Mouse (Mus musculus) bone marrow, adult 2 months (tissue): ENCODE results near the gene Sbds.

Experiments
- CTCF ChIP-seq: fragments of 200-500 bp; IDR thresholded peaks from 2 replicates; pipeline ENCODE4 v1.5.1; 2011; ENCODE audit warnings: low read length, control low read depth; ENCODE audit not compliant: control insufficient read depth, insufficient read depth
- POLR2A ChIP-seq: fragments of 200-500 bp; IDR thresholded peaks from 2 replicates; pipeline ENCODE4 v1.6.1; 2011; ENCODE audit warnings: low read depth, mild to moderate bottlenecking, control low read depth, low read length, borderline replicate concordance; ENCODE audit not compliant: control insufficient read depth

DNA sequence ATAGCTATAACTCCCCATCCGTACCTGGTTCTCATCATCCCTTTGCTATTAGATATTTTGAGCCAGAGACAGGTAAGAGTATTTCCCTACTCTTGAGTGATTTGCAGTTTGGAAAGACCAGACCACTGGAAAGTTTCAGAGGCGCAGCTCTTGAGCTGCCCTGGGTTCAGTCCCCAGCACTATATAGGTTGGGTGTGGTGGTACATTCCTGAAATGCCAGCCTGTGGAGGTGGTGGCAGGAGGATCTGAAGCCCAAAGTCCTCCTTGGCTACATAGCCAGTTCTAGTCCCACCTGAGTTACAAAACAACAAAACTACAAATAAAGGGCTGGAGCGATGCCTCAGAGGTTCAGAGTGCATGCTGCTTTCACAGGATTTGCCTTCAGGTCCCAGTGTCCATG lies 28.5 kb downstream of the Sbds start:
- TF ChIP-seq POLR2A (no peak), CTCF (no peak)
